Mouse (Mus musculus) spleen, adult 18-20 months (tissue): ENCODE data around the gene Lifr.
A peak's percentile ranks its signal among the peaks of the same experiment; 100 is the strongest.

Source experiments
- DNase-seq, 2 experiments: peaks; one replicate each; pipeline ENCODE4 v3.0.0; 2022; ENCODE audit warnings: mixed read lengths in 2 of 2

Gene Lifr

DNA sequence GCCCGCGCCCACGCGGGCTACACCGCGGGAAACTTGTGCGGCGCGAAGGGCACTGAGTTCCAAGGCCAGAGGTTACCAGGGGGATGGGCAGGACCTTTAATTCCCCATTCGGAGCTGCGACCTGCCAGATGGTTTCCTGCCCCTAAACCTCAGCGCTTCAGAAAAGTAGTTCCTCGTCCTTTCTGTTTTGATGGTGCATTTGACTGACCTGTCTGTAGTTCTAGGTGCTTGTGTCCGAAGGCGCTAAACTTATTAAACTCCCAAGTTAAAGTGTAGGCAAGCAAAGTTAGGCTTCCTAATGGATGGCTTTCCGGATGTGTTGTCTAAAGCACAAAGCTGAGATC is 39.5 kb downstream of the Lifr start:
- DNase-seq, result no peak

DNA sequence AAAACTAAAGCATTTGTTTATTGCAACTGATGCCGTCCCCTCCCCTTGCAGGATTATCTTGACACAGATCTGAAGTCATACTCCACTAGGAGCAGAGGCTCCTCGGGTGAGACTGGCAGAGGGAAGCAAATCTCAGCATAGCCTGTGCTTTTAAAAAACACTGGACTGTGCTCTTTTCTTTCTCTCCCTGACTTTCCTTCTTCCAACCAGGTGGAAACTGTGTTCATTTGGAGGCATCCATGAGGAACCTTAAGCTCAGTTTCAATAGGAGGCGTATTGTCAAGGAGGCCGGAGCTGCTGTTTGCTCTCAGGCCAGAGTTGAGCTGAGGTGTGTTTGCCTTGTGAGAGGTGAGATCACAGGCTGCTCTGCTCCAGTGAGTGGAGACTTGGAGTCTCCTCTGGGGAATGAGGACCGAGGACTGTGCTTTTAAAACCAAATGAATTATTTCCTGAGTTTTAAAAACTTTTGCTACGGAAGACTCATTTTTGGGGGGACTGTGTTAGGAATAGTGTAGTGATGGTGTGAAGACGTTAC is 40.3 kb downstream of the Lifr start:
- no peak for DNase-seq

DNA sequence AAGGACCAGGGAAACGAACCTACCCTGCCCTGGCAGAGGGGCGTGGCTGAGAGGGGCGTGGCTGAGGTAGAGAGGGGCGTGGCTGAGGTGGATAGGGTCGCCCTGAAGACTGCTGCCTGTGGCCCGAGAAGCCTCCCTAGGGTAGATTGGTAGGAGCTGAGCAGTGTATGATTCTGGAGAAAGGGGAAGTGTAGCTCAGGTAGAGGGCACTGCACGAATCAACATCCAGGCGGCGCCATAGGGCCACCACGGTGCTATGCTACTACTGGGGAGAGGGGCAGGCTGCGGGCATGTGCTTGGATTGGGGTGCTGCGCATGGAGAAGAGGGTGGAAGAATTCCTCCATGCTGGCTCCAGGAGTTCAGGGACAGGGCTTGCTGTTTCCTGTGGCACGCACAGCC is 42.3 kb downstream of the Lifr start:
- peak in 1 of 2 experiments; percentile 29 for DNase-seq

DNA sequence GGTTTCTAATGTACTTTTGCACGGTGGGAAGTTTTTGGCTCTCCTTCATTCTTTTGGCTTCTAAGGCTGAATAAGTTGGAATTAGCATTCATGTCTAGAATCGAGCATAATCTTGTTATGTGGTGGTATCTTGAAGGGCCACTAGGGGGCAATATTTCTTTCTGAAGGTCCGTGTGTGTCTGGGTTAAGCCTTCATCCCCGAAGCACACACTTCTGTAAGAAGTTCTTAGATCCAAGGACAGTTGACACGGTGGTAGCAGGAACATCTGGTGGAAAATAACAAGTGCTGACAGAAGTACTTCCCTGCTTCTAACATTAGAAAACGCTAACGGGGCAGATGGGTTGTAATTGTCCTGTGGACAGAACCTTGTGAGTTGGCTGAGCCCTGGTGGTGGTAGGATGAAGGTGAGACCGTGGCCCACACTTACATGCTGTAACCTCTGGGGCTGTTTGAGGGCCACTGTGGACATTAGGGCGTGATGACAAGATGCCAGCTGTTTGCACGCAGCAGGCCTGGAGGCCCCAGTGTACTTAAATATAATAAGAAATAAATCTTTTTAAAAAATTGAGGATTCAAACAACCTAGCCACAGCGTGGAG is 44.1 kb downstream of the Lifr start:
- no peak for DNase-seq

DNA sequence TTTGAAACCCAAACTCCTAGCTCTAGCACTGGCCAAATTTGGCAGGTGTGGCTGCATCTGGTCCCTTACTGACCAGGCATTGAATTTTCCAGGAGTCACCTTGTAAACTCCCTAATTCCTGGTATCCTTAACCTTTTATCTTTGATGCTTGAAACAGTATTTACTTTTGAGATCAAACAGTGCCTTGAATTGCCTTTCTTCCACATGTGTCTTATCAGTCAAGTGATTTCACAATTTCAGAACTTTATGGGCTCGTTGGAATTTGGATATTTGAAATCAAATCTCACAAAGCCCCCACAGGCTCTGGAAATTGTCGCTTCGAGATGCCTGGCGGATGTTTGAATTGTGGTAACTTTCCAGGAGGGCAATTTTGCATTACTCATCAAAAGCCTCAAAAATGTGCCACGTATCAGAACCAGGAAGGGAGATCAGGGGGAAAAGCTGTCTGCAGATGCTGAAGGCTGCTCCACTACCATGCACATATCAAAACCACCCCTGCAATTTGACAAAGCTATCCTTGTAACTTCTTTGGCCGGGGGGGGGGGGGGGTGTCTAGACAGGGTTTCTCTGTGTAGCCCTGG is 45.7 kb downstream of the Lifr start:
- DNase-seq, result no peak

DNA sequence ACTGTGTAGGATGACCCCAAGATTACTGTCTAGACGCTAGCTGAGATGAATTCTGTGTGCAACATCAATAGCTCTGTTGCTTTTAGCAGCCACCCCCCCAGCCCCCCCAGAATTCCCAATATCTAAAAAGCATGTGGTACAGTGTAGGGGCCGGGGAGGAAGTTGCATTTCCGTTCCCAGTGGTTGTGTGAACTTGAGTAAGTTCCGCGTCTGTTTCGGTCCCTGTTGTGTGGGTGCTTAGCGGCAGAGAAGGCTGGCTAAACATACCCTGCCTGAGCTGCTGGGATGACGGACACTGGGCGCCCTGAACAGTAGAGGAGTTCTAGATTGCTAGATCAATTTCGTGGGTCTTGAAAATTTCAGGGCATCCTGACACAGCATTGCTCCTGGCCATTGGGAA is 46.5 kb downstream of the Lifr start:
- DNase-seq, result no peak

DNA sequence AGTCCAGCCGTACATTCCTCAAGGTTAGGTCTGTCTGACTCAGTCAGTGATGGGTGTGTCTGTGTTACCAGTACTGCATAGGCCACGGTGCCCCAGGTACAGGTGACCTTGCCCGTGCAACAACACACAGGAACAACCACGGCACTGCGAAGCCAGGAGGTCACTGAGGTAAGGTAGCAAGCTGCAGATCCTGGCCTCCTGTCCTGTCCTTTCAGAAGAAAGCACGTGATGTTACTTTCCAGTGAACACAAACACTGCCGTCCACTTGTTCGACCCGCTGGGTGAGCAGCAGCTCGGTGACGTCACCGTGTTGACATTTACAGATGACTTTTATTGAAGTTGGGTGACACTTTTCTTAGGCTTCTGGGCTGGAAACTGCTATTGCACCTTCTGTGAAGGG is 47.2 kb downstream of the Lifr start:
- no peak for DNase-seq

DNA sequence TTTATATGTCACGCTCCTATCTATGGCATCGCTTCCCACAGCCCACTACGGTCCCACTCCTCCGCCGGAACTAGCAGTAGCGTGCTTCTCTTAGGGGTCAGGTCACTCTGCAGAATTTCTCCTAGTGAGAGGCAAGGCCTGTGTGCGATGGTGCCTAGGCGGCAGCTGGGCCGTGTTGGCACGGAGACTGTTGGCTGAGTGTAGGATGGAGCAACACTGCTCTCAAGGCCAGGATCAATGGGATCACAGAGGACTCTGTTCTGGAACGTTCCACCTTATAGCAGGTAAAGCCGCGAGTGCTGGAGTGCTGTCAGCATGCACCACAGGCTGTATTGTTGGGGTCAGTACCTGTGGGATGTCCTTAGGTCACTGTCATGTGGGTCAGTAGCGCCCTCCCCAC is 48.1 kb downstream of the Lifr start:
- DNase-seq, result no peak

DNA sequence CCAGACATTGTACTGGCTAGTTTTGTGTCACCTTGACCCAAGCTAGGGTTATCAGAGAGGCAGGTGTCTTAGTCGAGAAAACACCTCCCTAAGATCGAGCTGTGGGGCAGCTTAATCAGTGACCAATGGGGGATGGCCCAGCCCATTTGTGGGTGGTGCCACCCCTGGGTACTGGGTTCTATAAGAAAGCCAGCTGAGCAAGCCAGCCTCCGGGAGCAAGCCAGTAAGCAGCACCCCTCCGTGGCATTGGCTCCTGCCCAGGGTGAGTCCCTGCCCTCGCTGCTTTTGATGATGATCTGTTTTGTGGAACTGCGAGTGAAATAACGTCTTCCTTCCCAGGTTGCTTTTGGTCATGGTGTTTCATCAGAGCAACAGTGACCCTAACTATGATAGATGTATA is 49.9 kb downstream of the Lifr start:
- DNase-seq, result no peak

DNA sequence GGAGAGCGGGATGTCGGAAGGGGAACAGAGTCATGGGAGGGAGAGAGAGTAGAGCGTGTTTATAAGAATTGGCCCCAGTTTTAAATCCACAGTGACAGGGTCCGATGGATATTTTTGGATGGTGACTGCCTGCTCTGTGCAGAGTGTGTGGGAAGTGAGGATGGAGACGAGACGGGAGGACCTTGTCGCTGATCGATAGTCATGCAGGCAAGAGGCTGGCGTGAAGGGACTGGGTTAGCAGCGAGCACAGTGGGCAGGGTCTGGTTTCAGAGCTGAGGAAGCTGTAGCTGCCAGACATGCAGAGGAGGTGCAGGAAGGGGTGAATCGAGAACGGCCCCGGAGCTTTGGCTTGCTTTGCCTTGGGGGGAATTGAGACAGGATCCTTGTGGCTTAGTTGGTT is 50.8 kb downstream of the Lifr start:
- no peak for DNase-seq

DNA sequence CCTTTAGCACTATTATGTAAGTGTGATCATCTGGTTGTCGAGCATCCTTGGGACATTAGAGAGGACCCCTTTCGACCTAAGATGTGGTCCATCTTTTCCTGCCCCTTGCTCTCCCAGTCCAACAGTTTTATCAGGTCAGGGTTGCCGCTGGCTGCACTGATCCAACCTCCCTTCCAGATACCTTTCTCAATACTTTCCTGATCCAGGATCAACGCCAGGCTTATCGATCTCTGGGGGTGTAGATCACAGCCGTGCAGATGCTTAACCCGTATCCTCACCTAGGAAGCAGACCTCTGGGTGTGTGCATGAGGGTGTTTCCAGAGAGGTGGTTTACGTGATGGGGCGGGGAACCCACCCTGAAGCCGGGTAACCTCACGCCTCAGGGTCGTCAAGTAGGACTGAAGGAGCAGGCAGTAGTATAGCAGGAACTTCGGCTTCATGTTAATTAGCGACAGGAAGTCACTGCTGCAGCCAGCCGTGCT is 53.3 kb downstream of the Lifr start:
- DNase-seq, result no peak

DNA sequence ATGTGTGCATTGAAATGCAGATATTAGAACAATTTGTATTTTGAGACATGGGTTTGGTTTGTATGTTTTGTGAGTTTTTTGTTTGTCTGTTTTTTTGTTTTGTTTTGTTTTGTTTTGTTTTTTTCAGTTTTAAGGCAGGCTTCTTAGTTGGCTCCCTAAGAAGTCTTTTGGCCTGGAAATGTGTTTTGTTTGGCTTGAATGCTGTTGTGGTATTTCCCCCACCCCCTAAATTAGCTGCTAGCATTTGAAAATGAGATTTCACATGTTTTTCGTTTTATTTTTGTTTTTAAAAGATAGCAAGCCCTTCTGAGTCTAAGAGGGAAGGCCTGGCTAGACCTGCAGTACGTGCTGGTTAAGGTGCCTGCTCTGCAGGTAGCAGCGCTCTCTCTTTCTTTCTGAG is 54.1 kb downstream of the Lifr start:
- no peak for DNase-seq

DNA sequence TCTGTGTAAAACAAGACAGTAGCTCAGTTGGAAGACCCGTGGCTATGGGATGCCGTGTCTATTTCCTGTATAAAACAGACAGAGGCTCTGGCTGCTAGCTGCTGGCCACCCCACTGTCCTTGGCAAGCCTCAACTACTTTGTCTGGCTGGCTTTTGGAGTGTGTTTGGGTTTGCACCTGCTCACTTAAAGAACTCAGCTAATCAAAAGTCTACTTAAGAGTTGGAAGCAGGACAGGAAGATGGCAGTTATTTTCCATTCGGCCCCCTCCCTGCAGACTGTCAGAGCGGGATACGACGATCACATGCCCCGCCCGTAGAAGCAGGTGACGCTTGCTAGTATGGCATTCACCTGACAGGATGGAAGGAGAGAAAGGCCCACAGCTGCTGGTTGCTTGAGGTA is 54.5 kb downstream of the Lifr start:
- no peak for DNase-seq

DNA sequence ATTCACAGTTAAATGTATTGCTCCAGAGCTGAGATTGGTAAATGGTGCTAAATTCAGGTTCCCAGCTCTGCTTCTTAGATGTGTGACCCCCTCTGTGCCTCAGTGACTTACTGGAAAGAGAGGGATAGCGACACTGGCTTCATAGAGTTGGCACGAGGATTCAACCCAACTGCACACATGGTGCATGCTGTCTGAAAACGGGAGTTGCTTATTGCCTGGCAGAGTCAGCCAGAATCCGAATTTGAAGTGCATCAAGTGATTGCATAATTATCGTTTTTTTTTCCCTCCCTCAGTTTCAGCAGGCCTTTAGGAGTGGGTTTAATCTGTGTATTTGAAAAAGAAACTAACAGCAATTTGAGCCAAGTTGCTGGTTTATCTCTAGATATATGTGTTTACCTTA is 55.1 kb downstream of the Lifr start:
- no peak for DNase-seq

DNA sequence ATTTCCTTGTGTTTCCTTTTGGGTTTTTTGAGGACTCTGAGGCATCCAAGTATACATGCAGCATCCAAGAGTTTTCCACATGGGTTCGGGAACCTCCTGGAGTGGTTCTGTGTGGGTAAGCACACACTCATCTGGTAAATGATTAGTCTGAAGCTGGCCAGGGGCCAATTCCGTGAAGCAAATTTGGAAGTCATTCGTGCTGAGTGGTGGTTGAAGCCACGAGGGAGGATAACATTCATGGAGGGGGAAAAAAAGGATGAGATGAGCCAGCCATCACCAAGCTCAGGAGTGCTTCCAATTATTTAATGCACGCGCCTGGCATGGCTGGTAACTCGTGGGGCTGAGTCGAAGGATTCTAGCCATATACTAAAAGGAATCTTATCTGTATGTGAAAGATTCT is 56.1 kb downstream of the Lifr start:
- no peak for DNase-seq

DNA sequence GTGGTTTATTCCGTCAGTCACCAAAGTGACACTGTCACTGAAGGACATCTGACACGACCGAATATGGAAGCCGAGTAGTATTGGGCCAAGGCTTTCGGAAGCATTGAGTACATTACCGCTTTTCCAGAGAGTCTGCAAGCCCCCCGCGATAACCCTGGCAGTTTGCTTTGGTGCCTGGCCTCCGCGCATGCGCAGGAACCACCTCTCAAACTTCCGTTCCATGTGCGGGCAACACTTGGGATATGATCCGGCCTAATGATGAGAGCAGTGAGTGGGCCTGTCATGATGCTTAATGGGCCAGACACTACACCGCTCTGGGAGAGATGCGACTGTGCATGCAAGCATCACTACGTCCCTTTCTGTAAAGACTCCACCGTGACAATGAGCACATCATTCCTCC is 59.4 kb downstream of the Lifr start:
- DNase-seq, result no peak

DNA sequence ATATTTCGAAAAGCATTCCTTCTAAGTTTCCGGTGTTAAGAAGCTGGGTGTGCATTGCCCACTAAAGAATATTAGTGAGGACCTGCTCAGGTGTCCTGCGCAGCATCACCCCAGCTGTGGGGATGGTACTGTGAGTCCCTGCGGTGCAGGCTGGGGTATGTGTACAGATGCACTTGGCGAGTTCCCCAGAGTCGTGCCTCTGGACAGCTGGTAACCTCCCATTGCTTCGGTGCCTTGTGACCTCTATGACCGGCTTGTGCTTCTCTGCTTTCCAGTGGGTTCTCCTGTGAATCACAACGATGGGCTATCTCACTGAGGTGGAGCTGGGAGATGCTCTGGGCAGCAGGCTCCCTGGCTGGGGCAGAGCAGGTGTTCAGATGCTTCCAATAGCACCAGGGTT is 60.2 kb downstream of the Lifr start:
- DNase-seq, result no peak

DNA sequence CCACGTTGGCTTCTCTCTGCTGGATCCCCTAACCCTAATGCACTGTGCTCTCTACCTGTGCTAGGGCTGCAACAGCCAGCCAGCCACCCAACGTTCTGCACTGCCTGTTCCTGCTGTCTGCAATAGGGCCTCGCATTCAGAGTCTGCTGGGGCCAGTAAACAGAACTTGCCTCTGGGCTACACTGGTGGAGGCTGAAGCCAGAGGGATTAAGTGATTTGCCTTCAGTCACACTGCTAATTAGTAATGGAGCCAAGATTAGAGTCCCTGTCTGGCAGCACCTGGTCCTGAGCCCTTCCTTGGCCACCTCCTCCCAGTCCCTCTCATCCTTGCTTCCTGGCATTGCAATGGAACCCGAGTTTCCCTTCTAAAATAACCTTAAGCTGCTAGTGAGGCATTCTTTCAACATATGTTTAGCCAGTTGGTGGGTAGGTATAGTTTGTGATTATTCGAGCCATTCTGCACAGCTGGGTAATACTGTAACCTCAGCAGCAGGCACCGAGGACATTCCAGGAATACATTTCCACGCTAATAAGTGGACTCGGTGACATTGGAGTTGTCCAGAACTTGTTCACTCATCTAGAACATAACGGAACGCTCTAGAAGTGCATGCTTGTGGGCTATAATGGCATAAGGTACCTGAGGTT is 61.8 kb downstream of the Lifr start:
- no peak for DNase-seq

DNA sequence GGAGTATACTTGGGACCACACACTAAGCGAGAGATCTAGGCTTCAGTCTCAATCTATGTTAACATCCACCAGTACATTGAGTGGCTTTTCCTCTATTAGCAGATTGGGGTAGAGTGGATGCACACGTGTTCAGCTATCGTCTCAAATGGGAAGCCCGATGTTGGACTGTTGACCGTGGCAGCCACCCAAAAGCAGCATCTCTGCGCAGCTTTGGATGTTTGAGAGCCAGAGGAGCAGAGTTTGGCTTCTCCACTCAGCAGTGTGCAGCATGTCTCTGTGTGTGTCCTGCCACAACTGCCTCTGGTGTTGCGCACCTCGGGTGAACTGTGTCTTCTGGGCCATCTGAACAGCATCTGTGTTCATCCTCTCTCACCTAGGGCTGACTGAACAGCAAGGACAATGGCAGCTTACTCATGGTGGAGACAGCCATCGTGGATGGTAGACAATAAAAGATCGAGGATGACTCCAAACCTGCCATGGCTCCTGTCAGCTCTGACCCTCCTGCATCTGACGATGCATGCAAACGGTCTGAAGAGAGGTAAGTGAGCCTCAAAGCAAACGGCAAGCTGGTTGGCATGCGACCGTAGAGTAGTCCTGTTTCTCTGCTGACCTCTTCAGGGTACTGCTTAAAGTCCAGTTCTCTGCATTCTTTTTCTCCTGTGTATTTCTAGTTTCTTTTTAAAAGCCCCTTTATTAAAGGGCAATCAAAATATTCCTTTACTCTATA is 63.8 kb downstream of the Lifr start:
- no peak for DNase-seq

DNA sequence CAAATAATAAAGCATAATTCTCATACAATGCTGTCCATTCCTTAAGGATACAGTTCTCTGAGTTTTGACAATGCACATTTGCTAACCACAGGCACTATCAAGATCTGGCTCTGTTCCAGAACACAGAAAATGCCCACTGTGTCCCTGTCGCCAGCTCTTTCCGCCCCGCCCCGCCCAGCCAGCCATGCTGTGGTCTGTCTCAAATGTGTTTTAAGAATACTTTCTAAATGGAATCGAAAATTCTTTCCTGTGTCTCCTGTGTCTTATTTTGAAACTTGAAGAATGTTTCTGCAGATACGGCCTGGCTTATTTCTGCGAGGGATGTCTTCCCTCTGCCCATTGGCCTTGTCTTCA is 64.3 kb downstream of the Lifr start:
- DNase-seq, result no peak

DNA sequence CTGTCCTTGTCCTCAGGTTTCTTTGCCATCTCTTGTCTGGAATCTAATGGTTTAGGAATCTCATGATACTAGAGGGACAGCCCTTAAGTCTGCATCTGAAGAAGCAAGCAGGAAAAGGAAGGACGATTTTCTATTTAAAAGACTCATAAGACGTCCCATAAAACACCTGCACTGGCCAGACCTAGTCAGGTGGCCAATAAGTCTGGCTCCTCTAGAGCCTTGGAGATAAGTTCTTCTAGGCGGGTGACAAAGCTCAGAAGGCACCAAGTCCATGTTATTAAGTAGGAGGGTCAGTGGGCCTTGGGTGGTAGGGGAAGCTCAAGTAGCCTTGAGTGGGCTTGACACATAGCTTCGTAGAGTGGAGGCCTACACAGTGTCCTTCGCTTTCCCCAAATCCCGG is 67.2 kb downstream of the Lifr start:
- DNase-seq, result no peak

DNA sequence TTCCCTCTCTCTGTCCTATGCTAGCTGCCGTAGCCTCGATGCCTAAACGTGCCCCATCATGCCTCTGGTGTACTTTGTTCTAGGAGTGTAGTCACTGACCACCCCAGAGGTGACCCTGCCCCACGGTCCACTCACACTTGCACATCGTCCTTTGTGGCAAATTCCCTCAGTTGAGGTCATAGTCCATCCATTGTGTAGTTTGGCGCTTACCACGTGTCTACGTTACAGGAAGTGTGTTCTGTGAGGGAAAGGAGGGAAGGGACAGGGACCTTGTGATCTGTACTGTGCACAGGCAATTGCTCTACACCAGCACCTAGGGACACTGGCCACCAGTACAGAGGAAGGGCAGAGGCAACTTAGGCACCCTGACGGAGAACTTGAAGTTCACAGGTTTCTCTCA is 69.5 kb downstream of the Lifr start:
- no peak for DNase-seq

DNA sequence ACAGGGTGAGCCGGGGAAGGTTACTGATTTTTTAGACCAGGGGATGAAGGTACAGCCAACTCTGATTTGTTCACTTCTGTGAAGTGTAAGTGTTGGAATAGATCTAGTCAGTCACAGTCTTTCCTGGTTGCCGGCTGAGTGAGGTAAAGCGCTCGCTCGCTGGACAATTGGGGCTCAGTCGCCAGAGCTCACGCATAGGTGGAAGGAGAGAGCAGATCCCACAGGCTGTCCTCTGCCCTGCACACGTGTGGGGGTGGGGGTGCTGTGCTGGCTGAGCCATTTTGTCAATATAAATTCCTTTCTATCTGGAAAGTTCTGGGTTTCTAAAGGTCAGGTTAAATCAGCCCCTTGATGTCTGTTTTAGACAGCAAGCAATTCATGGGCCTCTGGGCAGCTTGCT is 69.9 kb downstream of the Lifr start:
- DNase-seq, result no peak

DNA sequence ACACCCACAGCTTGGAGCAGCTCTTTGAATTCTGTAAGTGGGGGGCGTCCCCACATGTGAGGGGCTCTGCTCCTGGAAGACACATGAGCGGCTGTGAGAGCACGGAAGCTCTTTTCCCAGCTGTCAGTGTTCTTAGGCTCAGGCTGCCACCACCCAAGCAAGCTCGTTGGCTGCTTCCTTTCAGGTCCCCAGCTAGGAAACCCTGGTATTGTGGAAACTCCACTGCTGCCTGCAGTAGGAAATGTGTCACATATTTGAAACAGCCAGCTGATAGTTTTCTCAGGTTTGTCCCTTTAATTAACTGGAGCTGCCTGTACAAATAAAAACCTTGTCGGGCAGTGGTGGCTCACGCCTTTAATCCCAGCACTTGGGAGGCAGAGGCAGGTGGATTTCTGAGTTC is 73.4 kb downstream of the Lifr start:
- DNase-seq, result no peak
